Mouse (Mus musculus) layer of hippocampus, postnatal 25 days (tissue): ENCODE data around the gene Fxyd6. TPM values are rescaled to one million over a fixed set of nuclear protein-coding genes. Genes with fewer than 3 reads are reported as not detected.

Experiments
- DNase-seq, 2 experiments: peaks; one replicate each; pipeline ENCODE4 v3.0.0; 2022; ENCODE audit warnings: mixed read lengths in 2 of 2, low spot score in 1 of 2; ENCODE audit errors: extremely low spot score in 1 of 2
- total RNA-seq, 2 experiments: library from RNA; stranded (reverse); gene quantifications; 2 replicates each; pipeline ENCODE4 v1.2.3; 2021

The Fxyd6 gene
- total RNA-seq, 2 experiments from 2014 or later: 82.2 to 112 TPM

GRCm38 (mm10) chr9:45440083-45440784 lies 70.2 kb downstream of the Fxyd6 start:
- no peak for DNase-seq

- DNase-seq: no peak
Measured at GRCm38 (mm10) chr9:45444251-45444798, 74.3 kb downstream of the Fxyd6 start.

Other genes starting within 250 kb of the Fxyd6 start
- 10 to 100 TPM; 11.0 to 12.3 TPM for gene Scn4b, start 231.8 kb upstream of the Fxyd6 start, total RNA-seq
- under 1 TPM; 0.47 to 0.56 TPM for gene BC049352, start 188.2 kb upstream of the Fxyd6 start, total RNA-seq
- gene Tmprss4, start 166.1 kb upstream of the Fxyd6 start, total RNA-seq: not detected
- 1 to 10 TPM; 2.6 to 2.7 TPM for gene Il10ra, start 101.0 kb upstream of the Fxyd6 start, total RNA-seq
- gene Tmprss13, start 51.1 kb upstream of the Fxyd6 start, total RNA-seq: not detected
- gene Fxyd2, start 29.5 kb downstream of the Fxyd6 start, total RNA-seq: 10 to 100 TPM in 1 of 2 experiments, 1 to 10 TPM in 1; 8.3 to 10.6 TPM
- 10 to 100 TPM; 74.4 to 96.5 TPM for gene Dscaml1, start 56.4 kb downstream of the Fxyd6 start, total RNA-seq